Mouse (Mus musculus) lung, adult 2 months (tissue): ENCODE data around the gene Tec.

Source experiments
- CTCF ChIP-seq: fragments of 200-500 bp; IDR thresholded peaks from 2 replicates; pipeline ENCODE4 v1.5.1; 2011; ENCODE audit warnings: mild to moderate bottlenecking, low read length, control low read depth; ENCODE audit not compliant: insufficient read depth
- POLR2A ChIP-seq: fragments of 200-500 bp; IDR thresholded peaks from 2 replicates; pipeline ENCODE4 v1.6.1; 2011; ENCODE audit warnings: low read depth, mild to moderate bottlenecking, control low read depth, low read length, borderline replicate concordance; ENCODE audit errors: extremely low read depth

DNA sequence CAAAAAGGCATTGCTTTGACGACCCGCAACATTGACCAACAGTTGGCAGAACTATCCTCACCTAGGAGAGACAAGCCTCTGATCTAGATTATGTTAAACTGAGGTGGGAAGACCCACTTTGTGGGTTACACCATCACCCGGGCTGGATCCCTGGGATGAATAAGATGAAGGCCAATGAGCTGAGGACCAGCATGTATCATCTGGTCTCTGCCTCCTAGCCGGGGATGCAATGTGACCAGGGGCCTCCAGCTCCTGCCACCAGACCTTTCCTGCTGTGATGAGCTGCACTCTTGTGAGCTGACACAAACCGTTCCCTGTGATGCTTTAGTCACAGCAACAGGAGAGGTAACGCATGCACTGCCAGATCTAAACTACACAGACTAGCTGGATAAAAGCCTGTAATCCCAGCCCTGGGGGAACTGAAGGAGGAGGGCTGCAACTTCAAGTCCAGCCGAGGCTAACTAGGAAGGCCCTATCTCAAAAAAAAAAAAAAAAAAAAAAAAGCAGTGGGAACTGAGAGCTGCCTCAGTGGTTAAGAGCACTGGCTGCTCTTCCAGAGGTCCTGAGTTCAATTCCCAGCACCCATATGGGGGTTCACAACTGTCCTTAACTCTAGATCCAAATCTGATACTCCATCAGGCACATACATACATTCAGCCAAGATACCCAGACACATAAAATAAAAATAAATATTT lies 15.8 kb downstream of the Tec start:
- no peak for TF ChIP-seq CTCF
- TF ChIP-seq POLR2A: no peak
